Mouse (Mus musculus): ENCODE data around the gene Frmd7.

Frmd7 gene

GRCm38 (mm10) chrX:50942610-50943009, at the start of gene Frmd7:
Gene Frmd7, minus strand, starts transcription at chrX:50942710.
- DNase-seq (ENCODE audit: low read depth in 1 of 2, low spot score in 2 of 2), result no peak

GRCm38 (mm10) chrX:50991324-50991723, 48.8 kb upstream of the Frmd7 start:
- no peak for DNase-seq (ENCODE audit: low read depth in 1 of 2, low spot score in 2 of 2)

GRCm38 (mm10) chrX:50989940-50990339, 47.4 kb upstream of the Frmd7 start:
- DNase-seq (ENCODE audit: low read depth in 1 of 2, low spot score in 2 of 2), result no peak

GRCm38 (mm10) chrX:50988581-50988980, 46.1 kb upstream of the Frmd7 start:
- DNase-seq (ENCODE audit: low read depth in 1 of 2, low spot score in 2 of 2), result no peak

- no peak for DNase-seq (ENCODE audit: low read depth in 1 of 2, low spot score in 2 of 2)
Measured at GRCm38 (mm10) chrX:50978428-50978827, 35.9 kb upstream of the Frmd7 start.

DNA sequence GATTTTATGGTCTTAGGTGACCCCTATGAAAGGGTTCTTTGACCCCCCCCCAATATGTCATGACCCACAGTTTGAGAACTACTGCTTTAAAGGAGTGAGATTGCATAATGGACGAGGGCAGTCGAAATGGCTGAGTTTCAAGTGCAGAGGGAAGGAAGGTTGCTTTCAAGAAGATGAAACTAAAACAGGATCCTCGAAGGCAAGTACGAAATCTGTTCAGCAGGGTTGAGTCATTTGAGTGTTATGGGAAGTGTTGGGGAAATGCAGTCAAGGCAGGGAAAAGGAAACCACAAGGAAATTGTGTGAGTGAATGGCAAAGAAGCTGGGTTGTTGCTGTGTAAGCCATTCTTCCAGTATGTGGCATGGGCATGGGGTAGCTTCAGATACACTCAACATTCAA, 29.6 kb upstream of the Frmd7 start:
- DNase-seq (ENCODE audit: low read depth in 1 of 2, low spot score in 2 of 2), result no peak

DNA sequence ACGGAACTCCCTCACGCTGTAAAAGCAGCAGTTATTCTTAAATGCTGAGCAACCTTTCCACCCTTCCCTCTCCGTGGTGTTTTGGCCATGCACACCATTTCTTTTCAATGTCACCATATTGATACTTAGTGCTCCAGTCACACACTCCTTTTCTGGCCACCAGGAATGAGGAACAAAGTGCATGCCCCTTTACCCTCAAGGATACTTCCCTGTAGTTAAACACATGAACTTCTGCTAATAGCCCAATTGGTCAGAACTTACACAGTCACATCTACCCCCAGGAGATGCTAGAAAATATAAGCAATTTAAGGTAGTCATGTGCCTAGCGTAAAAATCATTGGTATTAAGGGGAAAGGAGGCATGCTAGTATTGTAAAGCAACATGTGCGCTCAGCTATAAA, 27.4 kb upstream of the Frmd7 start:
- DNase-seq (ENCODE audit: low read depth in 1 of 2, low spot score in 2 of 2), result no peak

DNA sequence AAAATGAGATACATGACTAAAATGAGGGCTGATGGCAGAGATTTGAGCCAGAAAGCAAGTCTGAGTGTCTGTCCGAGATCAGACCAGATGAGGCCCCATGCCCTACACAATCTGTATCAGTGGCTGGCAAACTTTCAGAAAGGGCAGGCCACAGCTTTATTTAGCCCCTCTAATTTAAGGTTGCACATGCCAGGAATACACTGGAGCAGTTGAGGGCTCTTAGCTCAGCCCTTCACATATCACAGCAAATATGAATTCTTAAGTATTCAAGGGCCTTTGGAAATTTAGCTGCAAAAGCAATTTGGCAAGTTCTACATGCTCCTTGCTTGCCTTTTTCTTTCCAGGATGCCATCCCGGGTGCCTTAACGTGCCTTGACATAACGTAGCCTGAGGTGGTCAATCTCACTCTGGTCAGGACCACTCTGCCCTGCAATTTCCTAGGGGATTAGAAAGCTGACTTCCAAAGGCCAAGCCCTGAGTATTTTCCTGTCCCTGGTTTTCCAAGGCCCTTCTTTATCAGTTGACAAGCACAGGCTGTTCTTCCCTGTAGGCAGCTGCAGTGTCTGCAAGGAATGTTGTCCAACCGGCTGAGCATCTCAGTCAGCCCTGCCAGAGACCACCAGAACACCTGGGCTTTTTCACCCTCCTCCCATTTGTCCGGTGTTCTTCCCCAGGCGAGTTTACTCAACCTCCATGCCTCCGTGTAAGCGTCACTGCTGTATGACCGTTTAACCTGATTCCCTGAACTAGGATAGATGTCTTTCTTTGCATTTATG, 25.8 kb upstream of the Frmd7 start:
- DNase-seq (ENCODE audit: low read depth in 1 of 2, low spot score in 2 of 2), result no peak

- no peak for DNase-seq (ENCODE audit: low read depth in 1 of 2, low spot score in 2 of 2)
Measured at GRCm38 (mm10) chrX:50965157-50965556, 22.6 kb upstream of the Frmd7 start.

GRCm38 (mm10) chrX:50962955-50963354, 20.4 kb upstream of the Frmd7 start:
- no peak for DNase-seq (ENCODE audit: low read depth in 1 of 2, low spot score in 2 of 2)

- DNase-seq (ENCODE audit: low read depth in 1 of 2, low spot score in 2 of 2), result no peak
Measured at GRCm38 (mm10) chrX:50948633-50949032, 6.1 kb upstream of the Frmd7 start.

GRCm38 (mm10) chrX:50948116-50948515, 5.6 kb upstream of the Frmd7 start:
- no peak for DNase-seq (ENCODE audit: low read depth in 1 of 2, low spot score in 2 of 2)

- DNase-seq (ENCODE audit: low read depth in 1 of 2, low spot score in 2 of 2), result no peak
Measured at GRCm38 (mm10) chrX:50937117-50937516, 5.4 kb downstream of the Frmd7 start.

- no peak for DNase-seq (ENCODE audit: low read depth in 1 of 2, low spot score in 2 of 2)
Measured at GRCm38 (mm10) chrX:50930309-50930708, 12.2 kb downstream of the Frmd7 start.

- DNase-seq (ENCODE audit: low read depth in 1 of 2, low spot score in 2 of 2), result no peak
Measured at GRCm38 (mm10) chrX:50926893-50927545, 15.5 kb downstream of the Frmd7 start.

DNA sequence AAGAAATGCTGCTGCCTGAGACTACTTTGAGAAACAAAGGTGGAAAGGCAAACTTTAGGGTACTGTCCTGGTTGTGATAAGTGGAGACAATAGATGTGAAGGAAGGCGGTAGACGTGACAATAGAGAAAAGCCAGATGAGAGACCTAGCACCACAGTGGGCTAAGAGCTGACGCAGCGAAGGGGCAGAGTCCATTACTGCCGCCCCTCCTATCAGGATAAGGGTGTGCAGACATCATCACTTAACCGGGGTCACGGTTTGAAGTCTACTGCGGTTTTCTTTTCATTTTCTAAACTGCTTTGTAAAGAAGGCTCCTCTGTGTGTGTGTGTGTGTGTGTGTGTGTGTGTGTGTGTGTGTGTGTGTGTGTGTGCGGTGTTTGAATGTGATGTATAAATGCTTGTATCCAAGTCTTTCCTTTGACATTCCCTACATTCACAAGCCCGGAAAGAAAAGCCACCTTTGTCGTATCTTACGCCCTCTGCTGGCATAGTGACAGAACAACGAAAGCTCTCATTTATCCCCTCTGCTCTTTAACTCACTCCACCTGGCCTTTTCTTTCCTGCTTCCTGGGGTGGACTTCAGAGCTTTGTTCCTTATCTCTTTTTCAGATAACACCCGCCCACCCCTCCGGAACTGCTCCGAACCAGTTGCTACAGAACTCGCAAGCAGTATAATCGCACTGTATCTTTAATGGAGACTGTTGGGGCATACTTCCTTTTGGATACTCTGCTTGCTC, 17.7 kb downstream of the Frmd7 start:
- DNase-seq (ENCODE audit: low read depth in 1 of 2, low spot score in 2 of 2), result no peak

GRCm38 (mm10) chrX:50918754-50919153, 23.8 kb downstream of the Frmd7 start:
- DNase-seq (ENCODE audit: low read depth in 1 of 2, low spot score in 2 of 2), result no peak

- no peak for DNase-seq (ENCODE audit: low read depth in 1 of 2, low spot score in 2 of 2)
Measured at GRCm38 (mm10) chrX:50917389-50917788, 25.1 kb downstream of the Frmd7 start.

DNA sequence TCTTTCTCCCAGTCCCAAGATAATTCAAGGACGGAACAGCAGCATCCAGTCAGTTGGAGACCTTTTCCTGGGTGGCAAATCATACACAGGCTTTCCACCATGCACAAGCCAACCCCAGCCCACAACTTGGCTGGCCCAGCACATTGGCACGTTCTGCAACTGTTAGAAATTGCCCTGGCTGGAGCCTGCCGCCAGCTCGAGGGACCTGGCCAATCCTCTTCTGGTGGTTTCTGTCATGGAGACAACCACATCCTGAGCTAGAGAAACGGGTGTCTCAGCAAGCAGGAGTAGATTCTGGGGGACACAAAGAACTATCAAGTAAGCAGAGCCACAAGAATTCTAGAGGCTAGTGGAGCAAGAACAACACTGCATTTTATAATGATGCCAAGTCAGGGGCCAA, 32.6 kb downstream of the Frmd7 start:
- no peak for DNase-seq (ENCODE audit: low read depth in 1 of 2, low spot score in 2 of 2)

GRCm38 (mm10) chrX:50903497-50903896, 39.0 kb downstream of the Frmd7 start:
- DNase-seq (ENCODE audit: low read depth in 1 of 2, low spot score in 2 of 2), result no peak

DNA sequence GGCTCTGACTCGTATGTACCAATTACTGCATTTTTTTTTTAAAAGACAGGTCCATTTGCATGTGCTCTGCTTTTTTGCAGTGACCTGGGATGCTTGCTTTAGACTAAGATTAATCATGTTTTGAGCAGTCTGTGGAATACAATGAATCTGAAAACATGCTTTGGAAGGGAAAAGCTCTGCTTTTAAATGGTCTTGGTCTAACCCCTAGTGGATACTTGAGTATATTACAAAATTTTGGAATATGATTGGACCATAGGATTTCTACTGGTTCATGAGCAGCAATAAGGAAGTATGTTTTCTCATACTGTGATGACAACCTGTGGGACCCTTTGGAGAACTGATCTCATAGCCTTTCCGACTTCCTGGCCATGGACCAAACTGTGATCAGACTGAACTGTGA, 54.5 kb downstream of the Frmd7 start:
- no peak for DNase-seq (ENCODE audit: low read depth in 1 of 2, low spot score in 2 of 2)

Measured in monocyte, adult 2 months (primary cell).